Mouse (Mus musculus): ENCODE results near the gene Tlr2.
"Not testable (repeated sequence)": the region's sequence is repeated elsewhere in the genome, so short reads cannot be mapped to it uniquely, and the experiment has no call there.

DNA sequence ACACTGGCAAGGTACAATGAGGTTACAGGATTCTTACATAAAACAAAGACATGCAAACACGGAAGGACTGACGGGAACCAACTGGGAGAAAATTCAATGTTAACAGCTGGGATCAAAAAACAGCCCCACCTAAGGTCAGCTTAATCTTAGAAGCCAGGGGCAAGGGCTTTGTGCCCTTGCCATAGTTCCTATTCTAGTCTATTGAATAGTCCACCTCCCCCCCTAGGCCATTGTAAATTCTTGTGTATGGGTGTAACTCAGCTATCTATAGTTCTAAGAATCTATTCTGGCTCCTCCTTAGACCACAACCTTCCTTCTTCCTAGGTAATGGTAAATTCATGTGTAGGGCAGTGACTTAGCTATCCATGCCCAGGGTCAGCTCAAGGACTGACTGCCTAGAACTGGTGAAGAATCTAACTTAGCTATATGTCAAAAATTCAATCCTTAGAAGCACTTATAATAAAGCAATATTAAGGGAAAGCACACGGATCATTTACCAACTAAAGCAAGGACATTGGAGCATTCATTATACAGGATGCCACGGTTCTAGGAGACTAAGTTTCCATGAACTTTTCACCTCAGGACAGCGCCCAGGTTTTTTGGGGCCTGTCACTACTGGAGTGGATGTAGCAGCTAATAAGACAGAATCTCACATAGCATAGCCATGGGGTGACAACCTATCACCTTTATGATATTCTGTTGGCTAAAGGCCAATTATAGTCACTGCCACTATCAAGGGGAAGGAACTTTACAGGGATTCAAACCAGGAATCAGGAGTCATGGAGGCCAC is 37.9 kb upstream of the Tlr2 start:
- TF ChIP-seq GATA1, TAL1 (IDR thresholded peaks at IDR 0.05; ENCODE audit: low read length): not testable (repeated sequence)
